Mouse (Mus musculus): ENCODE data around the gene Plxnb3.

Plxnb3 gene

DNA sequence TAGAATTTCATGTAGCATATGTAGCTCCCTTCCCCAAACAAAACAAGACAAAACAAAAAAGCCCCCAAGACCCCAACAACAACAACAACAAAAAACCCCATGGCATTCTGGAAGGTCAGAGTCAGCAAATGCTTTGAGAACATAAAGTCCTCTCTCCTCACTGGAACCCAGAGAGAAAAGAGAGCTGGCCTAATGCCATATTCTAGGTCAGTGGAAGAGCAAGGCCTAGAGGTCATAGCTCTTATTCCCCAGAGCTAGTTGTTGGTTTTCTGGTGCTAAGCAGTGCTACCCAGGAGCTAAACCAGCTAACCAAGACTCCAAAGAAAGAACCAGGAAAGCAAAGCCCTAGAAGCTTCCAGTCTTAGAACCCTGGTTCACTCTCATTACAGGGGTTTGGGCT lies 28.8 kb downstream of the Plxnb3 start:
- no peak for DNase-seq (ENCODE audit: low spot score in 2 of 2)

DNA sequence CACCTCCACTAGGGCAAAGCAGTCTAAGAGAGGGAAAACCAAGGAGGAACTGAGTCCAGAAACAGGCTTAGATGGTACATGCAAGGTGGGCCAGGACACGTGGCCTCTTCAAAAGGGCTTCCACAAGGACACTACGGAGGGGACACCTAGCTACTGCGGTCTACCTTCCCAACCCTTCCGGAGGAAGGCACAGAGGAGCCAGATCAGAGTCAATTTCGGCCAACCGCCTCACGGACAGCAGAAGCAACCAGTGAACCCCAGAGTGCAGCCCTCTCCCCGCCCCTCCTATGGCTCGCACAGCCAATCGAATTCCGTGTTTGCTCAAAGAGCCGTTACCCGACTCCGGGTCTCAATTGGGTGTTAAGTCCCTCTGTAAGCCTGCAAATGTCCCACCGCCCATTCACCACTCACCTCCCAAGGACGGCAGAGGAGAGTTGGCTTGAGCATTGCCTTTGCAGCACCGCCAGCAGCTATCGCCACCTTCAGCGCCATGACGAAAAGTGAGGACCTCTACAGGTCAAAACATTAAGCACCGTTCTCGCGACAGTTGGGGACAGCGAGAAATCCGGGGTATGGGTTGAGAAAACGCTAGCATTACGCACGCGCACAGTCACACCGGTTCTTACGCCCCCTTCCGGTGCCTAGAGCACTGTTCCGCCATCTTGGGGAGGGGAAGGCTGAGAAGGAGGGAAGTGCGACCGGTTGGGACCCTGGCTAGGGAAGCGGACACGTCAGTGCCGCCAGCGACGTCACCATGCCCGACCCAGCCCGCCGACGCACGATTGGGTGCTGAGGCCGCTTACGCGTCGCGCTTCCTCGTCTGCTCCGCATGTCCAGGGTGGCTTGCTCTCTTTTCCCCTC lies 29.7 kb downstream of the Plxnb3 start, which contains the start of the genes Idh3g and Ssr4:
Gene Idh3g, minus strand, starts transcription at position 534 of the 861 bp plus-strand sequence.
Gene Ssr4, plus strand, starts transcription at position 665 of the 861 bp plus-strand sequence.
- DNase-seq (ENCODE audit: low spot score in 2 of 2), result peak; percentile 69 to 86

DNA sequence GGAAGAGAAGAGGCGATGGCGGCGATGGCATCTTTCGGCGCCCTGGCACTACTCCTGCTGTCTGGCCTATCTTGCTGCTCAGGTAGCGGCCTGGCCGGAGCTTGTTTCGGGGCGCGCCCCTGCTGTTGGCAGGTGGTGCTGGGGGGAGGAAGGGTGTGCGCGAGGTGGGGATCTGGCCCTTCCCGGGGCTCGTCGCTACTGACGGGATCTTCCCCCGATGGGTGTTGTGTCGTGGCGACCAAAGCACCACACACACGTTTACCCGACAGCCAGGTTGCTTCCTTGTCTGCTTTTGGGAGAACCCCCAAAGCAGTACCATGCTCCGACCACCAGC lies 30.3 kb downstream of the Plxnb3 start:
- no peak for DNase-seq (ENCODE audit: low spot score in 2 of 2)

DNA sequence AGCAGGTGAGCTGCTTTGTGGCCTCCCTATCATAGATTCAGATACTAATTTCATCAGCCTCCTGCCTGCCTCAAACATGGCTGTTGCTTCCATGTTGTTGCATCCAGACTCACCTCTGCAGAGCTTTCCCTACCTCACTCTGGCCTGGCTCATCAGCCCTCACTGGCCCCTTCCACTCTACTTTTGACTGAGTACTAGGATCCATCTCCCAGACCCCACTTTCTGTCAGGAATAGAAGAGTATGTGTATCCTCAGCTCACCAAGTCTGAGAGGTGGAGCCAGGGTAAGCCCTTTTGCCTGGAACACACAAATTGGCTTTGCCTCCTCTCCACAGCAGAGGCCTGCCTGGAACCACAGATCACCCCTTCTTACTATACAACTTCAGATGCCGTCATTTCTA lies 31.6 kb downstream of the Plxnb3 start:
- no peak for DNase-seq (ENCODE audit: low spot score in 2 of 2)

DNA sequence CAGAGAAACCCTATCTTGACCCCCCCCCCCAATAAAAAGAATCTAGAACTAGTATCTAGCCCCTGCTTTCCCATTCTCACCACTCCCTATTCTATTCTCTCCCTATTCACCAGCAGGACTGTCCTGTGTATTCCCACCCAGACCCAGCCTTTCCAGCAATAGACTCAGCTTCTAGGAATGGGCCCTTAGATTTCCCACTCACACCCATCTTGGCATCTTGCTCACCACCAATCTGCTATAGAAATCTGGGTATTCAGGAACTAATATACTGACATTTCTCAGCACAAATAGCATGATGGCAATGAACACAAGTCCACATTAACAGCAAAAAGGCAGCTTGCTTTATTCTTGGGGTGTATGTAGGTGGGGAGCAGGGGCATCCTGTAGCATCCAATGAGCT lies 36.1 kb downstream of the Plxnb3 start:
- no peak for DNase-seq (ENCODE audit: low spot score in 2 of 2)

DNA sequence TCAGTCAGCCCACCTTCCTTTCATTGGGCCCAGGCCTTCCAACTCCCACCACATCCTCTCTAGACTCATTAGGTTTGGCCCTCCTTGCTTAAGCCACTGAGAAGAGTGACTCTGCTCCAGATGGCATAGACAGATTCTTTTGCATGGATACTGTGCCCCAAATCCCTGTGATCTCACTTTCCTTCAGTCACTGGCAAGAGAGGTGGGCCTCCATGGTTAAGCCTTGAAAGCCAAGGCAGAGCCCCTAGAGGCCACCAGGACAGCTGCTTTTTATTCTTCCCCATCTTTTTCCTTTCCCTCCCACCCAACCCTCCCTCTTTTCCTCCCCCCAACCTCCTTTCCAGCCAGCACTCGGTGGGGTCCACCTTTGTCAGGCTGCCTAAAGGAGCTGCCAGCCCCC lies 36.6 kb downstream of the Plxnb3 start:
- DNase-seq (ENCODE audit: low spot score in 2 of 2), result no peak

DNA sequence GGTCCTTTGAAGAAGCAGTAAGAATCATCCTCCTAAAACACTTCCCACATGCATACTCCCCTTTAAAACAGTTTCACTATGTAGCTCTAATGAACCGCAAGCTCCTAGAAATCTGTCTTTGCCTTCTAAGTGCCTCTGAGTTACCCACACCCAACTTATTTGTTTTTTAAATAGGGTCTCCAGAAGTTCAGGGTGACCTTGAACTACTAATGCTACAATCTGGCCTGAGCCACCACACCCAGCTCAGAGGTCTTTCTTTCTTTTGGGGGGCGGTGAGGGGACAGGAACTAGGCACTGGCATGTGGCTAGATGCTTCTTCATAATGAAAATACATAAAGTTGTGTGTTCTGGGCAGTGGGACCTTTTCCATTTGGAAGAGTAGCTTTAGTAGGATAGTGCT lies 40.6 kb downstream of the Plxnb3 start:
- no peak for DNase-seq (ENCODE audit: low spot score in 2 of 2)

DNA sequence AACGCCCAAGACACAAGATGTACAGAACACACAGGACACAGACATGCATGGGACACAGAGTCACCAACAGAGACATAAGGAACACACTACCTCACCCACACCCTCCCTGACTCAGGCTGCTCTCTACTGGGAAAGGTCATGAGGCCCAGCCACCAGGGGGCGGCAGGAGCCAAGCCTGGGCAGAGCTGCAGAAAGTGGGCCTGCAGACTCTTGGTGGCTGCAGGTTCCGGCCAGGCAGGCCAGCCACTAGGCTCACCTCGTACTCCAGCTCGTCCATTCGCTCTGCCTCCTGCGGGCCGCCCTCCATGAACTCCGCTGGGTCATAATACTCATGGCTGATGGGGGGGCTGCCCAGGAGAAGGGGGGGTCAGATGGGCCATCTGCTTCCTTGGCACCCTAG lies 41.6 kb downstream of the Plxnb3 start:
- DNase-seq (ENCODE audit: low spot score in 2 of 2), result peak in 1 of 2 experiments; percentile 69

DNA sequence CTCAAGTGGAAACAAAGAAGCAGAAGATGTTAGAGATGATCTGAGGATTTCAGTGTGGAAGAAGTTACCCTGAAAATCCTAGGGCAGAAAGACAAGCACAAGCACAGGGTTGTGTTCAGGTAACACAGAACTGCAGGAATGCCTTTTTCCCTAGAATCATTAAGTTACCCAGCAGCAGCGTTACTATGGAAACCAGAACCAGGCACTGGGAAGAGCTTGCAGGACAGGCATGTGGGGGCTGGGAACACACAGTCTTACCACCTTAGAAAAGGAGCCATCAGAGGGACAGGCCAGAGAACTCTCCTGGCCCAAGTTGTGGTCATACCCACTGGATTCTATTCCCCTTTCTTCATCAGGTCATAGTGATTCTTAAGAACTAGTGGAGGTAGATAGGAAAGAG lies 48.9 kb downstream of the Plxnb3 start:
- DNase-seq (ENCODE audit: low spot score in 2 of 2), result no peak

DNA sequence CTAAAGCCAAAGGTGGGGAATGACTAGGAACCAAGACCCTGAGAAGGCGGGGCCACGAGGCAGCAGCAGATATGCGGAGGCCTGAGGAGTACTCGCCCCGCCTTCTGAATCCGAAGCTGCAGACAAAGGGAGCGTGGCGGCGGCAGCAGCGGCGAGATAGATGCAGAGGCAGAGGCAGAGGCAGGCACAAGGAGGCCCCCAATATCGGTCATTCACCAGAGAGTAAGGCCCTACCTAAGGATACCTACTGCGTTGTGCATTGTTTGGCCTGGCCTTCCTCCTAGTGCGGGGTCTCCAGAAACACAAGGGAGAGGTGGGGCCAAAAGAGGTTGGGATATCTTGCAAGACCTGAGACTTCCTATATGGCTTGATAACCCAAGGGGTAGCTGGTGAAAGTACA lies 58.2 kb downstream of the Plxnb3 start:
- DNase-seq (ENCODE audit: low spot score in 2 of 2), result no peak

DNA sequence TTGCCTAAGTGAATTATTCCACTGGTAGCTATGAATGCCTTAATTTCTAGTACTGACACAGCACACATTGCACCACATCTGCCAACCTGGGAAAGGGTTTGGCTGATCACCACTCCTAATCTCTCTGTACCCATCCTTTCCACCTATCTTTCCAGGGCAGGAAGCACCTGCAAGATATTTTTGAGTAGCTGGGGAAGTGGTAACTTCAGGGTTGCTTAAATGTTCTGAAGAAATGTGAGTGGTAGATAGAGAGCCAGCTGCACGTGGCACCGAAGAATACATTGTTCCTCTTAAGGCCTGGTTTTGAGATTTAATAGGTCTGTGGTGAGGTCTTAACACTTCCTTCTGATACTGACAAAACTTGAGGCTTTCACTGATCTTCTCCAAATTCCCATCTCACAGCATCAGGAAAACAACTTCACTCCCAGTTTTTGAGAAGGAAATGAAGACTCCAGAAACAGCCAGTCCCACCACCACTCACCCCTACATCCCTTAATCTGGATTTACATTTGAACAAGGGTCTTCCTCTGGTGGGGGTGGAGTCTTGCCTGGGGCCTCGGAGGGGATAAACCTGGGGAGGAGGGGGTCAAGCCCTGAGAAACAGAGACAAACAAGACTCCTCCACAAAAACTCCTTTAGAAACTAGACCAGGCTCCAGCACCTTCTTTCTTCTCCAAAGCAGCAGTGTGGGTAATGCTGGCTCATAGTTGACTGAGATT lies 59.9 kb downstream of the Plxnb3 start:
- DNase-seq (ENCODE audit: low spot score in 2 of 2), result no peak

All from cerebellum, postnatal 4 days (tissue).